Mouse (Mus musculus) olfactory bulb, adult 2 months (tissue): ENCODE measurements around the gene Oprm1.

Experiments
- CTCF ChIP-seq: fragments of 200-500 bp; IDR thresholded peaks from 2 replicates; pipeline ENCODE4 v1.5.1; 2012; ENCODE audit warnings: low read depth, mild to moderate bottlenecking, low read length, moderate library complexity; ENCODE audit not compliant: insufficient read depth
- POLR2A ChIP-seq: fragments of 200-500 bp; IDR thresholded peaks from 2 replicates; pipeline ENCODE4 v1.6.1; 2012; ENCODE audit warnings: mild to moderate bottlenecking, low read depth, low read length, moderate library complexity; ENCODE audit not compliant: insufficient read depth

- TF ChIP-seq POLR2A: no peak
- TF ChIP-seq CTCF: no peak
These were observed 275.2 kb downstream of the Oprm1 start for GRCm38 (mm10) chr10:7033459-7033858.
